Mouse (Mus musculus) kidney, adult 2 months (tissue): ENCODE measurements around the gene Hmgcr.

Source experiments
- CTCF ChIP-seq: fragments of 200-500 bp; conservative IDR thresholded peaks from 2 replicates; pipeline ENCODE4 v1.5.1; 2011; ENCODE audit warnings: low read depth, mild to moderate bottlenecking, control low read depth, low read length, moderate library complexity, mixed read lengths; ENCODE audit not compliant: insufficient read depth, insufficient read length
- POLR2A ChIP-seq: fragments of 200-500 bp; IDR thresholded peaks from one replicate; pipeline ENCODE4 v1.6.1; 2011; ENCODE audit warnings: low read depth, low read length, control low read depth

DNA sequence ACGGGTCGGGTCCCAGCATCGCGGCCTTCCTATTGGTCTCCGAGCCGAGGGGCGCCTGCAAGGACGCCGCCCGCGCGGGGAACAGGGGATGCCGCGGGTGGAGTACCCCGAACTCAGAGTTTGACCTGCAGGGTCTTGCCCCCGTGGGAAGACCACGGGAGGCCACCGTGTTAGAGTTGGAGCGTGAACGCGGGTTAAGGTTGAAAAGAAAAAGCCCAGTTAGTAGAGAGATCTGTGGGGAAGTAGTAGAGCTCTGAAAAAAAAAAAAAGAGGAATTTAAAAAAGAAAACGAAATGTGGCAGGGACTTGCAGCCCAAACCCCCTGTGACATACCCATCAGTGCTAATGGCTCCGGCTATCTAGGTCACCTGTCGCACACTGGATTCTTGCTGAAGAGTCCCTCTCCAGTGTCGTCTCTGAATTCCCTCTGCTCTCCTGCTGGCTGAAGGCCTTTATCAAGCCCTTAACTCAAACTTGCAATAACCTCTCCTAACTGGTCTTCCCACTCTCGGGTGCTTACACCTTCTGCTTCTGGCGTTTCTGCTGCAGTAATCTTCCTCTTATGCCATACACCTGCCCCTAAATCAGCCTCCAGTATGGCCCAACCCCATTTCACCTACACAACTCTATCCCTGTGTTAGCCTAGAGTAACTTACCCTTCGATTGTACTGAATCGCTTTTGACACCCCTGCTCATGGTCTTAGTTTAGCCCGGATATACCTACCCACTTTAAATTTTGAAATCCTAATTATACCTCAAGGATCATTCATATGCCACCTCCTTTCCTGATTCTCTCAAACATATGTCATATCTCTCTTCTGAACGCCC, 556 bp upstream of the Hmgcr start:
- TF ChIP-seq CTCF (no peak), POLR2A (no peak)
